ENCODE assay signal across 10 mouse cellular contexts in the genomic region with DNA sequence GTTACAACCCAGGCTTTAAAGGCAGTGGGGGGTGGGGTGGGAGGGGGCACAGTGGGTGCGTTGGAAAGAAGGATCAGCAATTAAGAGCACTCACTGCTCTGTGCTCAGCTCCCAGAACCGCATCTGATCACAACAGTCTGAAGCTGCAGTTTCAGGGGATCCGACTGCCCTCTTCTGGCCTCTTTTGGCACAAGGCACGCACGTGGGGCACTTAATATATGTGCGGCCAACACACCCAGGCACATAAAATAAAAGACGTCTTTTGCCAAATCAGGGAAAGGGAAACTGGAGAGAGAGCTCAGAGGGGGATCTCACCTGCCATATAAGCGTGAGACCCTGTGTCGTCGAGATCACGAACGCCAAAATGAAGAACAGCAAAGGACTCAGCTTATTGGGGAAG. TPM values are rescaled to one million over a fixed set of nuclear protein-coding genes. Genes with fewer than 3 reads are reported as not detected.
DNase-seq lines count a peak whose midpoint lies in the region; ATAC-seq and TF ChIP-seq lines count a peak whose summit lies in the region.
"Had no signal": no experiment of that assay in that cellular context is flagged by ENCODE, and none has a peak within 500 bp of the region (broad histone marks: within the 10 kb centered on the region; RNA-seq: fewer than 3 reads in every experiment).

No protein-coding gene starts in this region.

- H3K36me3 ChIP-seq in forebrain, embryonic 12.5 days (replicated peaks): no peaks in the 10 kb centered on the region
- no peaks in the 10 kb centered on the region for H3K36me3 ChIP-seq in neural tube, embryonic 13.5 days

- peaks cover 3% of the 10 kb centered on the region for H3K4me1 ChIP-seq in lung, adult 2 months (ENCODE audit: control insufficient read depth, insufficient read depth, low read length)
- peaks cover 22% of the 10 kb centered on the region for H3K4me1 ChIP-seq in forebrain, embryonic 12.5 days
- H3K4me1 ChIP-seq in neural tube, embryonic 13.5 days (replicated peaks): peaks cover 17% of the 10 kb centered on the region

- H3K9ac ChIP-seq in forebrain, embryonic 12.5 days: no peak overlapping the region
- no peak overlapping the region for H3K9ac ChIP-seq in neural tube, embryonic 13.5 days

- H3K27me3 ChIP-seq in forebrain, embryonic 12.5 days: no peaks in the 10 kb centered on the region
- H3K27me3 ChIP-seq in neural tube, embryonic 13.5 days: no peaks in the 10 kb centered on the region

- DNase-seq in cerebellum, postnatal 10 days: peak; percentile 56 to 60
- DNase-seq in cerebellum, adult 9-11 months: no peak
- peak; percentile 39 for DNase-seq in lung, adult 2 months
- no peak for DNase-seq in lung, postnatal 25 days (ENCODE audit: low spot score)
- DNase-seq in Muller cell, postnatal 12 days (ENCODE audit: inconsistent ontology term): no peak
- DNase-seq in ovary, postnatal 14 days (ENCODE audit: low spot score): no peak
- DNase-seq: B cell, adult 2 months; heart, adult 11 months had no signal

- peak overlapping the region; percentile 21; the same call in 1 of the 2 replicates for H3K27ac ChIP-seq in forebrain, embryonic 12.5 days
- H3K27ac ChIP-seq in neural tube, embryonic 13.5 days (replicated peaks): no peak overlapping the region

- peaks cover 6% of the 10 kb centered on the region for H3K9me3 ChIP-seq in forebrain, embryonic 12.5 days
- H3K9me3 ChIP-seq in neural tube, embryonic 13.5 days: no peaks in the 10 kb centered on the region

- no peak overlapping the region for H3K4me3 ChIP-seq in lung, adult 2 months (replicated peaks; ENCODE audit: extremely low read depth, low read depth, low read length)
- H3K4me3 ChIP-seq in forebrain, embryonic 12.5 days (replicated peaks): no peak overlapping the region
- no peak overlapping the region for H3K4me3 ChIP-seq in neural tube, embryonic 13.5 days

- peak overlapping the region; percentile 9; the same call in 1 of the 2 replicates for H3K4me2 ChIP-seq in forebrain, embryonic 12.5 days
- H3K4me2 ChIP-seq in neural tube, embryonic 13.5 days: 0 out of 2 replicates have a peak overlapping the region, but pooled peaks have one; percentile 5

- no peak for TF ChIP-seq POLR2A in lung, adult 2 months (IDR thresholded peaks at IDR 0.05; ENCODE audit: borderline replicate concordance, extremely low read depth, low read depth, low read length)

- ATAC-seq in forebrain, embryonic 12.5 days (ENCODE audit: low FRiP score): no peak
- no peak for ATAC-seq in neural tube, embryonic 13.5 days (ENCODE audit: low read depth)

- TF ChIP-seq CTCF in lung, adult 2 months (IDR thresholded peaks at IDR 0.05; ENCODE audit: insufficient read depth, low read length): peak; percentile 17; the same call in 1 of the 2 replicates

- WGBS in lung, adult 2 months: 19% methylated on average over 12 of the region's 12 CpGs
- WGBS in forebrain, embryonic 12.5 days: 23% methylated on average over 12 of the region's 12 CpGs
- WGBS in neural tube, embryonic 13.5 days: 22% methylated on average over 12 of the region's 12 CpGs

RNA-seq across cellular contexts. Expression of gene Pafah2, which starts 3.1 kb away (rescaled TPM):
- 35.6 and 41.0 TPM in 2 replicates for polyA plus RNA-seq in lung, adult 2 months (2012; rRNA removed)
- polyA plus RNA-seq in forebrain, embryonic 12.5 days (2016; fragmentation: Nextera tagmentation; extraction: Ambion mirVana): 7.2 and 8.3 TPM in 2 replicates
- polyA plus RNA-seq in neural tube, embryonic 13.5 days (2015; fragmentation: Nextera tagmentation; extraction: Ambion mirVana): 7.4 and 8.0 TPM in 2 replicates

RNA-seq across cellular contexts. Expression of gene Extl1, which starts 9.4 kb away (rescaled TPM):
- polyA plus RNA-seq in lung, adult 2 months (2012; rRNA removed): 1.9 and 3.7 TPM in 2 replicates
- polyA plus RNA-seq in forebrain, embryonic 12.5 days (2016; fragmentation: Nextera tagmentation; extraction: Ambion mirVana): 0.32 and 0.37 TPM in 2 replicates
- polyA plus RNA-seq in neural tube, embryonic 13.5 days (2015; fragmentation: Nextera tagmentation; extraction: Ambion mirVana): 0.66 and 0.73 TPM in 2 replicates

RNA-seq across cellular contexts. Expression of gene Slc30a2, which starts 50.0 kb away (rescaled TPM):
- 0.41 and 0.51 TPM in 2 replicates for polyA plus RNA-seq in lung, adult 2 months (2012; rRNA removed)
- not detected in 2 replicates for polyA plus RNA-seq in forebrain, embryonic 12.5 days (2016; fragmentation: Nextera tagmentation; extraction: Ambion mirVana)
- 0.15 and 0.22 TPM in 2 replicates for polyA plus RNA-seq in neural tube, embryonic 13.5 days (2015; fragmentation: Nextera tagmentation; extraction: Ambion mirVana)

Comparison
In these comparisons a context has a peak if more than half of its experiments do, and no peak if none do; other contexts are left out.
1. DNase-seq: peak in cerebellum, postnatal 10 days (2 of 2) and lung, adult 2 months (single experiment); none in cerebellum, adult 9-11 months (single experiment), lung, postnatal 25 days (single experiment), Muller cell, postnatal 12 days (single experiment) and ovary, postnatal 14 days (single experiment).